Mouse (Mus musculus) megakaryocyte, adult 5-6 weeks (primary cell): ENCODE measurements at regions not wholly inside any gene's neighbourhood (a gene's known extent, or its start where the extent isn't known, plus 50 kb on each side); places are given as distances from the start of the nearest gene placed in this dataset.

Source experiments
- ATAC-seq: 2 replicates; pipeline ENCODE4 v1.8.0; 2016; ENCODE audit warnings: mild to moderate bottlenecking, inconsistent platforms; ENCODE audit not compliant: poor library complexity, severe bottlenecking

DNA sequence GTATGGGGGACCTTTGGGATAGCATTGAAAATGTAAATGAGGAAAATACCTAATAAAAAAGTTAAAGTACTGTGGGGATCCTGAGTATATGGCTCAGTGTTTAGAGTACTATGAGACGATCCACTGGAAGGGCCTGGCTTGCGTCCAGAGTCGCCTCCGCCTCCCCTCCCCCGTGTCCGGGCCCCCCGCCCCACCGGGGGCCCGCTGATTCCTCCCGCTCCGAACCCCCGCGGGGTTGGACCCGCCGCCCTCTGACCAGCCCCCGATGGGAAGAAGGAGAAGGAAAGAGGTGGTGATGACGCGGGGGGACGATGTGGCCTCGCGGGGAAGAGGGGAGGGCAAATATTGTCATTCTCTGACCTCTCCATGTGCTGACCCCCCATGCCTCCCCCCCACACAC is 234.0 kb upstream of the 9530002B09Rik start:
- ATAC-seq, result peak; percentile 86
